Mouse (Mus musculus) ovary, postnatal 36 days (tissue): ENCODE data around the gene Olfr1086.
"Not testable (repeated sequence)": the region's sequence is repeated elsewhere in the genome, so short reads cannot be mapped to it uniquely, and the experiment has no call there.

Experiments used
- DNase-seq: peaks from one replicate; pipeline ENCODE4 v3.0.0; 2022; ENCODE audit warnings: low spot score, mixed read lengths

Olfr1086 gene

GRCm38 (mm10) chr2:86679992-86680391 lies at the start of gene Olfr1086:
TSS of gene Olfr1086 (minus strand) at chr2:86680092.
- DNase-seq: no peak

- no peak for DNase-seq
These were observed 18.4 kb upstream of the Olfr1086 start, which contains the start of gene Olfr1087 for GRCm38 (mm10) chr2:86698295-86698694. TSS of gene Olfr1087 (minus strand) at chr2:86698395.

GRCm38 (mm10) chr2:86661919-86662318 lies 18.0 kb downstream of the Olfr1086 start, which contains the start of gene Olfr1085:
TSS of gene Olfr1085 (minus strand) at chr2:86662019.
- no peak for DNase-seq

- not testable (repeated sequence) for DNase-seq
These were observed 40.3 kb downstream of the Olfr1086 start, which contains the start of gene Olfr1084 for GRCm38 (mm10) chr2:86639625-86640024. TSS of gene Olfr1084 (minus strand) at chr2:86639725.
